ENCODE assay signal across 17 mouse cellular contexts in genomic region chr2:157087536-157088317, GRCm38 (mm10). TPM values are rescaled to one million over a fixed set of nuclear protein-coding genes. Genes with fewer than 3 reads are reported as not detected.
DNase-seq lines count a peak whose midpoint lies in the region; ATAC-seq and TF ChIP-seq lines count a peak whose summit lies in the region.
"Had no signal": no experiment of that assay in that cellular context is flagged by ENCODE, and none has a peak within 500 bp of the region (broad histone marks: within the 10 kb centered on the region; RNA-seq: fewer than 3 reads in every experiment).

No protein-coding gene starts in this region.

- 79% methylated on average over 14 of the region's 14 CpGs for WGBS in forebrain, postnatal 0 days
- 82% methylated on average over 14 of the region's 14 CpGs for WGBS in forebrain, embryonic 16.5 days
- 75% methylated on average over 14 of the region's 14 CpGs for WGBS in limb, embryonic 13.5 days
- 86% methylated on average over 14 of the region's 14 CpGs for WGBS in limb, embryonic 10.5 days
- WGBS in forebrain, embryonic 15.5 days, result 80% methylated on average over 14 of the region's 14 CpGs

- ATAC-seq in forebrain, postnatal 0 days, result peak; percentile 25; the same call in 1 of the 2 replicates
- ATAC-seq in forebrain, embryonic 16.5 days, result no peak
- ATAC-seq in limb, embryonic 13.5 days (ENCODE audit: low FRiP score, low read depth), result no peak
- ATAC-seq in megakaryocyte progenitor cell, adult 5-6 weeks (replicated peaks; ENCODE audit: poor library complexity), result no peak
- ATAC-seq in forebrain, embryonic 15.5 days (replicated peaks), result no peak

- no peak overlapping the region for H3K4me3 ChIP-seq in forebrain, postnatal 0 days (ENCODE audit: low read depth, low read length)
- no peak overlapping the region for H3K4me3 ChIP-seq in forebrain, embryonic 16.5 days (replicated peaks; ENCODE audit: low read length)
- no peak overlapping the region for H3K4me3 ChIP-seq in limb, embryonic 13.5 days
- no peak overlapping the region for H3K4me3 ChIP-seq in limb, embryonic 10.5 days
- H3K4me3 ChIP-seq in forebrain, embryonic 15.5 days, result no peak overlapping the region
- H3K4me3 ChIP-seq: heart, embryonic 12.5 days; midbrain, embryonic 12.5 days; stomach, embryonic 15.5 days had no signal

- TF ChIP-seq CTCF in forebrain, postnatal 0 days (IDR thresholded peaks at IDR 0.05; ENCODE audit: low read depth), result no peak

- no peaks in the 10 kb centered on the region for H3K27me3 ChIP-seq in forebrain, postnatal 0 days (ENCODE audit: insufficient read depth, low read length)
- no peaks in the 10 kb centered on the region for H3K27me3 ChIP-seq in forebrain, embryonic 16.5 days (replicated peaks; ENCODE audit: control insufficient read depth, insufficient read depth, low read length)
- no peaks in the 10 kb centered on the region for H3K27me3 ChIP-seq in limb, embryonic 13.5 days
- H3K27me3 ChIP-seq in limb, embryonic 10.5 days (ENCODE audit: low read depth, poor library complexity, severe bottlenecking), result no peaks in the 10 kb centered on the region
- no peaks in the 10 kb centered on the region for H3K27me3 ChIP-seq in forebrain, embryonic 15.5 days
- H3K27me3 ChIP-seq: midbrain, embryonic 12.5 days; stomach, embryonic 15.5 days had no signal

- no peak overlapping the region for H3K9ac ChIP-seq in forebrain, postnatal 0 days
- H3K9ac ChIP-seq in forebrain, embryonic 16.5 days (replicated peaks; ENCODE audit: low read depth, low read length), result no peak overlapping the region
- 0 out of 2 replicates have a peak overlapping the region, but pooled peaks have one; percentile 19 for H3K9ac ChIP-seq in limb, embryonic 13.5 days
- H3K9ac ChIP-seq in forebrain, embryonic 15.5 days (replicated peaks), result no peak overlapping the region
- H3K9ac ChIP-seq: heart, embryonic 12.5 days; midbrain, embryonic 12.5 days; stomach, embryonic 15.5 days had no signal

- H3K9me3 ChIP-seq in forebrain, postnatal 0 days (ENCODE audit: low read length), result no peaks in the 10 kb centered on the region
- H3K9me3 ChIP-seq in forebrain, embryonic 16.5 days (ENCODE audit: control insufficient read depth, low read length), result no peaks in the 10 kb centered on the region
- no peaks in the 10 kb centered on the region for H3K9me3 ChIP-seq in limb, embryonic 13.5 days
- H3K9me3 ChIP-seq in limb, embryonic 10.5 days (replicated peaks), result no peaks in the 10 kb centered on the region
- no peaks in the 10 kb centered on the region for H3K9me3 ChIP-seq in forebrain, embryonic 15.5 days
- H3K9me3 ChIP-seq: heart, embryonic 12.5 days; midbrain, embryonic 12.5 days; stomach, embryonic 15.5 days had no signal

- no peak for DNase-seq in forebrain, postnatal 0 days
- DNase-seq in limb, embryonic 10.5 days (ENCODE audit: low spot score), result no peak
- DNase-seq in frontal cortex, postnatal 36 days (ENCODE audit: low spot score in 2 of 2), result peak; percentile 48 to 83
- peak; percentile 67 for DNase-seq in right cerebral cortex, postnatal 25 days
- DNase-seq: adrenal gland, adult 2 months; thymus, postnatal 25 days had no signal

- H3K4me1 ChIP-seq in forebrain, postnatal 0 days (ENCODE audit: insufficient read depth), result no peaks in the 10 kb centered on the region
- H3K4me1 ChIP-seq in forebrain, embryonic 16.5 days (replicated peaks; ENCODE audit: control insufficient read depth, insufficient read depth, low read length), result peaks cover 7% of the 10 kb centered on the region
- H3K4me1 ChIP-seq in limb, embryonic 13.5 days, result peaks cover 12% of the 10 kb centered on the region; the same call in 1 of the 2 replicates
- peaks cover 8% of the 10 kb centered on the region for H3K4me1 ChIP-seq in limb, embryonic 10.5 days
- peaks cover 6% of the 10 kb centered on the region for H3K4me1 ChIP-seq in forebrain, embryonic 15.5 days

- H3K27ac ChIP-seq in forebrain, postnatal 0 days (ENCODE audit: low read depth, low read length), result no peak overlapping the region
- H3K27ac ChIP-seq in forebrain, embryonic 16.5 days (ENCODE audit: low read length), result no peak overlapping the region
- no peak overlapping the region for H3K27ac ChIP-seq in limb, embryonic 13.5 days
- H3K27ac ChIP-seq in limb, embryonic 10.5 days, result no peak overlapping the region
- no peak overlapping the region for H3K27ac ChIP-seq in forebrain, embryonic 15.5 days (replicated peaks)
- H3K27ac ChIP-seq: midbrain, embryonic 12.5 days; stomach, embryonic 15.5 days had no signal

- H3K4me2 ChIP-seq in forebrain, postnatal 0 days (ENCODE audit: low read depth), result no peak overlapping the region
- H3K4me2 ChIP-seq in forebrain, embryonic 16.5 days (ENCODE audit: low read length), result no peak overlapping the region
- no peak overlapping the region for H3K4me2 ChIP-seq in limb, embryonic 13.5 days (replicated peaks)
- H3K4me2 ChIP-seq in forebrain, embryonic 15.5 days (replicated peaks), result no peak overlapping the region
- H3K4me2 ChIP-seq: heart, embryonic 12.5 days; midbrain, embryonic 12.5 days; stomach, embryonic 15.5 days had no signal

- no peaks in the 10 kb centered on the region for H3K36me3 ChIP-seq in forebrain, postnatal 0 days (ENCODE audit: insufficient read depth)
- no peaks in the 10 kb centered on the region for H3K36me3 ChIP-seq in forebrain, embryonic 16.5 days (ENCODE audit: control insufficient read depth, insufficient read depth)
- no peaks in the 10 kb centered on the region for H3K36me3 ChIP-seq in limb, embryonic 13.5 days
- H3K36me3 ChIP-seq in limb, embryonic 10.5 days, result no peaks in the 10 kb centered on the region
- no peaks in the 10 kb centered on the region for H3K36me3 ChIP-seq in forebrain, embryonic 15.5 days
- H3K36me3 ChIP-seq: heart, embryonic 12.5 days; midbrain, embryonic 12.5 days; stomach, embryonic 15.5 days had no signal

RNA-seq across cellular contexts. Expression of gene Tldc2, which starts 0.9 kb away (rescaled TPM):
- not detected in 2 replicates for total RNA-seq in forebrain, postnatal 0 days (2014; rRNA removed)
- not detected in 2 replicates for polyA plus RNA-seq in forebrain, postnatal 0 days (2015; fragmentation: Nextera tagmentation; extraction: Ambion mirVana)
- polyA plus RNA-seq in forebrain, embryonic 16.5 days (2015; fragmentation: Nextera tagmentation; extraction: Ambion mirVana), result not detected in 2 replicates
- polyA plus RNA-seq in limb, embryonic 13.5 days (2015; fragmentation: Nextera tagmentation; extraction: Ambion mirVana), result not detected in 2 replicates
- polyA plus RNA-seq in limb, embryonic 10.5 days (2016; fragmentation: Nextera tagmentation; extraction: Ambion mirVana), result not detected in 2 replicates
- total RNA-seq in megakaryocyte progenitor cell, adult 5-6 weeks (2015), result not detected in 2 replicates
- not detected in 2 replicates for total RNA-seq in megakaryocyte progenitor cell, adult 5-6 weeks (2017)
- not detected in 2 replicates for polyA plus RNA-seq in forebrain, embryonic 15.5 days (2015; fragmentation: Nextera tagmentation; extraction: Ambion mirVana)
- total RNA-seq: adrenal gland, adult 2 months; gastrocnemius, adult 8-10 months; hematopoietic stem cell, adult 5-6 weeks had no signal
- polyA plus RNA-seq: heart, embryonic 12.5 days; intestine, embryonic 16.5 days; limb, embryonic 11.5 days; midbrain, embryonic 12.5 days; stomach, embryonic 15.5 days had no signal

RNA-seq across cellular contexts. Expression of gene Soga1, which starts 8.7 kb away (rescaled TPM):
- total RNA-seq in forebrain, postnatal 0 days (2014; rRNA removed), result 80.5 and 93.7 TPM in 2 replicates
- 3.1 and 3.9 TPM in 2 replicates for polyA plus RNA-seq in forebrain, postnatal 0 days (2015; fragmentation: Nextera tagmentation; extraction: Ambion mirVana)
- 4.7 and 5.8 TPM in 2 replicates for polyA plus RNA-seq in forebrain, embryonic 16.5 days (2015; fragmentation: Nextera tagmentation; extraction: Ambion mirVana)
- 4.1 and 4.2 TPM in 2 replicates for polyA plus RNA-seq in limb, embryonic 13.5 days (2015; fragmentation: Nextera tagmentation; extraction: Ambion mirVana)
- 5.3 and 5.7 TPM in 2 replicates for polyA plus RNA-seq in limb, embryonic 10.5 days (2016; fragmentation: Nextera tagmentation; extraction: Ambion mirVana)
- 1.9 and 2.9 TPM in 2 replicates for total RNA-seq in megakaryocyte progenitor cell, adult 5-6 weeks (2015)
- 2.3 and 2.4 TPM in 2 replicates for total RNA-seq in megakaryocyte progenitor cell, adult 5-6 weeks (2017)
- polyA plus RNA-seq in forebrain, embryonic 15.5 days (2015; fragmentation: Nextera tagmentation; extraction: Ambion mirVana), result 5.7 and 8.2 TPM in 2 replicates

RNA-seq across cellular contexts. Expression of gene Samhd1, which starts 47.3 kb away (rescaled TPM):
- total RNA-seq in forebrain, postnatal 0 days (2014; rRNA removed), result 11.3 and 18.5 TPM in 2 replicates
- 6.6 and 8.0 TPM in 2 replicates for polyA plus RNA-seq in forebrain, postnatal 0 days (2015; fragmentation: Nextera tagmentation; extraction: Ambion mirVana)
- polyA plus RNA-seq in forebrain, embryonic 16.5 days (2015; fragmentation: Nextera tagmentation; extraction: Ambion mirVana), result 10.2 and 11.0 TPM in 2 replicates
- 23.6 and 26.6 TPM in 2 replicates for polyA plus RNA-seq in limb, embryonic 13.5 days (2015; fragmentation: Nextera tagmentation; extraction: Ambion mirVana)
- polyA plus RNA-seq in limb, embryonic 10.5 days (2016; fragmentation: Nextera tagmentation; extraction: Ambion mirVana), result 24.0 and 27.3 TPM in 2 replicates
- total RNA-seq in megakaryocyte progenitor cell, adult 5-6 weeks (2015), result 90.6 and 93.0 TPM in 2 replicates
- 60.4 and 62.9 TPM in 2 replicates for total RNA-seq in megakaryocyte progenitor cell, adult 5-6 weeks (2017)
- polyA plus RNA-seq in forebrain, embryonic 15.5 days (2015; fragmentation: Nextera tagmentation; extraction: Ambion mirVana), result 12.3 and 12.6 TPM in 2 replicates

Comparison
In these comparisons a context has a peak if more than half of its experiments do, and no peak if none do; other contexts are left out.
1. DNase-seq: peak in frontal cortex, postnatal 36 days (2 of 2) and right cerebral cortex, postnatal 25 days (single experiment); none in forebrain, postnatal 0 days (single experiment) and limb, embryonic 10.5 days (single experiment).